17 mouse cellular contexts compared by ENCODE assay signal in genomic region chr7:63148740-63149139, GRCm38 (mm10).
"Had no signal": no experiment of that assay in that cellular context is flagged by ENCODE, and none has a peak within 500 bp of the region (broad histone marks: within the 10 kb centered on the region; RNA-seq: fewer than 3 reads in every experiment).

No protein-coding gene starts in this region.

- H3K36me3 ChIP-seq: midbrain, embryonic 12.5 days; midbrain, embryonic 15.5 days; neural tube, embryonic 13.5 days; neural tube, embryonic 15.5 days had no signal

- H3K4me1 ChIP-seq: midbrain, embryonic 12.5 days; midbrain, embryonic 15.5 days; neural tube, embryonic 13.5 days; neural tube, embryonic 15.5 days had no signal

- H3K4me2 ChIP-seq: lung, embryonic 14.5 days; midbrain, embryonic 12.5 days; midbrain, embryonic 15.5 days; neural tube, embryonic 13.5 days; neural tube, embryonic 15.5 days had no signal

- DNase-seq: lung, adult 18-20 months; lung, embryonic 14.5 days; lung, postnatal 10 days; lung, postnatal 4 days; right cerebral cortex, adult 18-20 months; right cerebral cortex, postnatal 25 days; right cerebral cortex, postnatal 4 days; spleen, adult 18-20 months; thymus, adult 18-20 months; thymus, postnatal 14 days; thymus, postnatal 36 days had no signal

- ATAC-seq: midbrain, embryonic 15.5 days had no signal

- H3K9ac ChIP-seq: liver, embryonic 14.5 days; lung, embryonic 14.5 days; midbrain, embryonic 12.5 days; midbrain, embryonic 15.5 days; neural tube, embryonic 13.5 days; neural tube, embryonic 15.5 days had no signal

- H3K9me3 ChIP-seq: midbrain, embryonic 12.5 days; midbrain, embryonic 15.5 days; neural tube, embryonic 13.5 days; neural tube, embryonic 15.5 days had no signal

- H3K27me3 ChIP-seq: midbrain, embryonic 12.5 days; midbrain, embryonic 15.5 days; neural tube, embryonic 13.5 days; neural tube, embryonic 15.5 days had no signal

- H3K4me3 ChIP-seq: midbrain, embryonic 12.5 days; midbrain, embryonic 15.5 days; myocyte; neural tube, embryonic 13.5 days; neural tube, embryonic 15.5 days had no signal

- H3K27ac ChIP-seq: liver, embryonic 14.5 days; midbrain, embryonic 12.5 days; midbrain, embryonic 15.5 days; neural tube, embryonic 13.5 days; neural tube, embryonic 15.5 days had no signal
